Mouse (Mus musculus): Measurements from ENCODE around the gene Hes2. TPM values are rescaled to one million over a fixed set of nuclear protein-coding genes. Genes with fewer than 3 reads are reported as not detected.

Gene Hes2
- total RNA-seq, 2 experiments from 2014 or later, result not detected

GRCm38 (mm10) chr4:152206199-152206598 lies 47.5 kb downstream of the Hes2 start:
- no peak for ATAC-seq (replicated peaks; ENCODE audit: low FRiP score, poor library complexity, severe bottlenecking)

- ATAC-seq (replicated peaks; ENCODE audit: low FRiP score, poor library complexity, severe bottlenecking), result no peak
Measured at GRCm38 (mm10) chr4:152209623-152210022, 51.0 kb downstream of the Hes2 start.

Other genes with a start within 250 kb of the Hes2 start
- 17.1 and 26.3 TPM in 2 replicates for gene Dnajc11, start 225.2 kb upstream of the Hes2 start, total RNA-seq (2015; ENCODE audit: low replicate concordance)
- 39.4 and 50.2 TPM in 2 replicates for gene Dnajc11, start 225.2 kb upstream of the Hes2 start, total RNA-seq (2017; ENCODE audit: low replicate concordance)
- gene Thap3, start 169.9 kb upstream of the Hes2 start, total RNA-seq (2015; ENCODE audit: low replicate concordance), result 0.58 and 2.1 TPM in 2 replicates
- 0.84 TPM in 1 of 2 replicates, not detected in the other for gene Thap3, start 169.9 kb upstream of the Hes2 start, total RNA-seq (2017; ENCODE audit: low replicate concordance)
- gene Phf13, start 162.6 kb upstream of the Hes2 start, total RNA-seq (2015; ENCODE audit: low replicate concordance), result 0.42 and 1.9 TPM in 2 replicates
- 0.85 and 0.98 TPM in 2 replicates for gene Phf13, start 162.6 kb upstream of the Hes2 start, total RNA-seq (2017; ENCODE audit: low replicate concordance)
- 0.77 and 2.3 TPM in 2 replicates for gene Klhl21, start 150.1 kb upstream of the Hes2 start, total RNA-seq (2015; ENCODE audit: low replicate concordance)
- gene Klhl21, start 150.1 kb upstream of the Hes2 start, total RNA-seq (2017; ENCODE audit: low replicate concordance), result 2.7 and 4.2 TPM in 2 replicates
- 2.7 and 2.9 TPM in 2 replicates for gene Zbtb48, start 131.2 kb upstream of the Hes2 start, total RNA-seq (2015; ENCODE audit: low replicate concordance)
- gene Zbtb48, start 131.2 kb upstream of the Hes2 start, total RNA-seq (2017; ENCODE audit: low replicate concordance), result 2.9 and 4.2 TPM in 2 replicates
- 1.9 TPM in 1 of 2 replicates, not detected in the other for gene Tas1r1, start 120.3 kb upstream of the Hes2 start, total RNA-seq (2015; ENCODE audit: low replicate concordance)
- not detected in 2 replicates for gene Tas1r1, start 120.3 kb upstream of the Hes2 start, total RNA-seq (2017; ENCODE audit: low replicate concordance)
- 6.7 and 7.3 TPM in 2 replicates for gene Nol9, start 119.5 kb upstream of the Hes2 start, total RNA-seq (2015; ENCODE audit: low replicate concordance)
- 3.9 and 6.3 TPM in 2 replicates for gene Nol9, start 119.5 kb upstream of the Hes2 start, total RNA-seq (2017; ENCODE audit: low replicate concordance)
- gene Plekhg5, start 86.4 kb upstream of the Hes2 start, total RNA-seq (2015; ENCODE audit: low replicate concordance), result 0.42 TPM in 1 of 2 replicates, not detected in the other
- 1.4 and 2.0 TPM in 2 replicates for gene Plekhg5, start 86.4 kb upstream of the Hes2 start, total RNA-seq (2017; ENCODE audit: low replicate concordance)
- gene Tnfrsf25, start 42.9 kb upstream of the Hes2 start, total RNA-seq (2015; ENCODE audit: low replicate concordance), result not detected in 2 replicates
- not detected in 2 replicates for gene Tnfrsf25, start 42.9 kb upstream of the Hes2 start, total RNA-seq (2017; ENCODE audit: low replicate concordance)
- not detected in 2 replicates for gene Espn, start 6.5 kb upstream of the Hes2 start, total RNA-seq (2015; ENCODE audit: low replicate concordance)
- gene Espn, start 6.5 kb upstream of the Hes2 start, total RNA-seq (2017; ENCODE audit: low replicate concordance), result 0.34 and 0.42 TPM in 2 replicates
- gene Acot7, start 19.3 kb downstream of the Hes2 start, total RNA-seq (2015; ENCODE audit: low replicate concordance), result 15.3 and 19.4 TPM in 2 replicates
- gene Acot7, start 19.3 kb downstream of the Hes2 start, total RNA-seq (2017; ENCODE audit: low replicate concordance), result 5.2 and 9.7 TPM in 2 replicates
- not detected in 2 replicates for gene Gpr153, start 115.4 kb downstream of the Hes2 start, total RNA-seq (2015; ENCODE audit: low replicate concordance)
- gene Gpr153, start 115.4 kb downstream of the Hes2 start, total RNA-seq (2017; ENCODE audit: low replicate concordance), result 0.28 TPM in 1 of 2 replicates, not detected in the other
- gene Hes3, start 132.8 kb downstream of the Hes2 start, total RNA-seq (2015; ENCODE audit: low replicate concordance), result not detected in 2 replicates
- not detected in 2 replicates for gene Hes3, start 132.8 kb downstream of the Hes2 start, total RNA-seq (2017; ENCODE audit: low replicate concordance)
- 3.7 and 6.5 TPM in 2 replicates for gene Icmt, start 138.4 kb downstream of the Hes2 start, total RNA-seq (2015; ENCODE audit: low replicate concordance)
- 4.6 and 5.8 TPM in 2 replicates for gene Icmt, start 138.4 kb downstream of the Hes2 start, total RNA-seq (2017; ENCODE audit: low replicate concordance)
- gene Rnf207, start 160.1 kb downstream of the Hes2 start, total RNA-seq (2015; ENCODE audit: low replicate concordance), result 0.19 TPM in 1 of 2 replicates, not detected in the other
- not detected in 2 replicates for gene Rnf207, start 160.1 kb downstream of the Hes2 start, total RNA-seq (2017; ENCODE audit: low replicate concordance)
- gene Rpl22, start 166.9 kb downstream of the Hes2 start, total RNA-seq (2015; ENCODE audit: low replicate concordance), result 338 and 340 TPM in 2 replicates
- gene Rpl22, start 166.9 kb downstream of the Hes2 start, total RNA-seq (2017; ENCODE audit: low replicate concordance), result 322 and 331 TPM in 2 replicates
- gene Chd5, start 179.8 kb downstream of the Hes2 start, total RNA-seq (2015; ENCODE audit: low replicate concordance), result not detected in 2 replicates
- gene Chd5, start 179.8 kb downstream of the Hes2 start, total RNA-seq (2017; ENCODE audit: low replicate concordance), result 0.09 TPM in 1 of 2 replicates, not detected in the other

Measured in erythroblast, adult 5-6 weeks (primary cell).